Comparison of ENCODE assay signal across 8 mouse cellular contexts in genomic region chr6:39871381-39872305, GRCm38 (mm10). TPM values are rescaled to one million over a fixed set of nuclear protein-coding genes. Genes with fewer than 3 reads are reported as not detected.
A peak's percentile ranks its signal among the peaks of the same experiment; 100 is the strongest.
DNase-seq lines count a peak whose midpoint lies in the region; ATAC-seq lines count a peak whose summit lies in the region.

No protein-coding gene starts in this region.

- H3K27ac ChIP-seq in hindbrain, embryonic 13.5 days: peak overlapping the region; percentile 98
- H3K27ac ChIP-seq in lung, embryonic 16.5 days (ENCODE audit: low read length): no peak overlapping the region

- peaks cover 3% of the 10 kb centered on the region; the same call in 1 of the 2 replicates for H3K27me3 ChIP-seq in hindbrain, embryonic 13.5 days
- H3K27me3 ChIP-seq in lung, embryonic 16.5 days (ENCODE audit: control insufficient read depth, insufficient read depth, low read depth, low read length): peaks cover 49% of the 10 kb centered on the region

- ATAC-seq in hindbrain, embryonic 13.5 days (ENCODE audit: low FRiP score): peak; percentile 80
- ATAC-seq in lung, embryonic 16.5 days (ENCODE audit: low read depth): peak; percentile 84

- H3K4me2 ChIP-seq in hindbrain, embryonic 13.5 days: peak overlapping the region; percentile 80
- peak overlapping the region; percentile 98 for H3K4me2 ChIP-seq in lung, embryonic 16.5 days (ENCODE audit: low read depth, low read length)

- peak; percentile 60 to 68 for DNase-seq in adrenal gland, adult 18-20 months (ENCODE audit: low spot score in 2 of 2)
- peak; percentile 57 to 77 for DNase-seq in cerebellum, postnatal 4 days (ENCODE audit: low spot score in 2 of 2)
- DNase-seq in gastrocnemius, adult 18-20 months (ENCODE audit: low spot score): peak; percentile 72
- peak; percentile 83 to 90 for DNase-seq in layer of hippocampus, postnatal 14 days (ENCODE audit: low spot score in 2 of 2)
- peak; percentile 84 for DNase-seq in retina, postnatal 1 day
- no peak for DNase-seq in adipocyte (ENCODE audit: low spot score)

- peaks cover 31% of the 10 kb centered on the region for H3K4me1 ChIP-seq in hindbrain, embryonic 13.5 days (replicated peaks)
- H3K4me1 ChIP-seq in lung, embryonic 16.5 days (replicated peaks; ENCODE audit: control insufficient read depth, insufficient read depth, low read length): peaks cover 15% of the 10 kb centered on the region

- H3K9ac ChIP-seq in hindbrain, embryonic 13.5 days: peak overlapping the region; percentile 97
- peak overlapping the region; percentile 49; the same call in 1 of the 2 replicates for H3K9ac ChIP-seq in lung, embryonic 16.5 days (ENCODE audit: low read length)

- H3K9me3 ChIP-seq in hindbrain, embryonic 13.5 days: no peaks in the 10 kb centered on the region
- no peaks in the 10 kb centered on the region for H3K9me3 ChIP-seq in lung, embryonic 16.5 days (ENCODE audit: control insufficient read depth, low read length)

- H3K36me3 ChIP-seq in hindbrain, embryonic 13.5 days: no peaks in the 10 kb centered on the region
- no peaks in the 10 kb centered on the region for H3K36me3 ChIP-seq in lung, embryonic 16.5 days (ENCODE audit: control insufficient read depth, insufficient read depth, low read length)

- H3K4me3 ChIP-seq in hindbrain, embryonic 13.5 days: peak overlapping the region; percentile 89
- peak overlapping the region; percentile 54 for H3K4me3 ChIP-seq in lung, embryonic 16.5 days (ENCODE audit: low read length)

- WGBS in hindbrain, embryonic 13.5 days: under 1% methylated on average over 70 of the region's 71 CpGs
- under 1% methylated on average over 70 of the region's 71 CpGs for WGBS in lung, embryonic 16.5 days

RNA-seq across cellular contexts. Expression of gene Tmem178b, which starts 1.4 kb away (rescaled TPM):
- 10 to 100 TPM in 1 of 2 experiments, 1 to 10 TPM in 1; 8.4 to 31.7 TPM for total RNA-seq in adrenal gland, adult 18-20 months (2021)
- total RNA-seq in gastrocnemius, adult 18-20 months (2021): 1 to 10 TPM in 1 of 2 experiments, under 1 TPM in 1; 0.47 to 1.6 TPM
- 29.8 and 31.9 TPM in 2 replicates for polyA plus RNA-seq in hindbrain, embryonic 13.5 days (2015; fragmentation: Nextera tagmentation; extraction: Ambion mirVana)
- 100 to 1,000 TPM; 295 to 302 TPM for total RNA-seq in layer of hippocampus, postnatal 14 days (2021)
- 0.14 and 0.18 TPM in 2 replicates for polyA plus RNA-seq in lung, embryonic 16.5 days (2015; fragmentation: Nextera tagmentation; extraction: Ambion mirVana)

Comparison
In these comparisons a context has a peak if more than half of its experiments do, and no peak if none do; other contexts are left out.
1. RNA of gene Tmem178b, which starts 1.4 kb away (total RNA-seq): 295 to 302 TPM in layer of hippocampus, postnatal 14 days; 8.4 to 31.7 TPM in adrenal gland, adult 18-20 months and 0.47 to 1.6 TPM in gastrocnemius, adult 18-20 months; every median in the first group is over 4 times any median in the second.